Mouse (Mus musculus) lung, embryonic 16.5 days (tissue): ENCODE measurements around the gene Cd2. TPM values are rescaled to one million over a fixed set of nuclear protein-coding genes. Genes with fewer than 3 reads are reported as not detected.

Experiments used
- ATAC-seq: fragments of 200-750 bp; cut with Nextera tagmentation; 2 replicates; pipeline ENCODE4 v1.8.0; 2017; ENCODE audit warnings: low read depth, mild to moderate bottlenecking, moderate library complexity
- H3K27ac ChIP-seq: fragments of 300-500 bp; sonication (generic); 2 replicates; pipeline ENCODE4 v1.5.1; 2014; ENCODE audit warnings: mild to moderate bottlenecking, control low read depth, low read length
- H3K27me3 ChIP-seq: fragments of 300-500 bp; sonication (generic); 2 replicates; pipeline ENCODE4 v1.6.1; 2014; ENCODE audit warnings: low read depth, low read length, mixed read lengths; ENCODE audit not compliant: control insufficient read depth, insufficient read depth
- H3K36me3 ChIP-seq: fragments of 300-500 bp; sonication (generic); 2 replicates; pipeline ENCODE4 v1.6.1; 2014; ENCODE audit warnings: low read length; ENCODE audit not compliant: control insufficient read depth, insufficient read depth
- H3K4me1 ChIP-seq: fragments of 300-500 bp; sonication (generic); replicated peaks from 2 replicates; pipeline ENCODE4 v1.6.1; 2014; ENCODE audit warnings: low read length, mixed read lengths; ENCODE audit not compliant: control insufficient read depth, insufficient read depth
- H3K4me2 ChIP-seq: fragments of 300-500 bp; sonication (generic); 2 replicates; pipeline ENCODE4 v1.6.1; 2014; ENCODE audit warnings: low read depth, low read length, control low read depth
- H3K4me3 ChIP-seq: fragments of 300-500 bp; sonication (generic); 2 replicates; pipeline ENCODE4 v1.5.1; 2014; ENCODE audit warnings: mild to moderate bottlenecking, low read length, control low read depth
- H3K9ac ChIP-seq: fragments of 300-500 bp; sonication (generic); 2 replicates; pipeline ENCODE4 v1.6.1; 2014; ENCODE audit warnings: low read length, control low read depth
- H3K9me3 ChIP-seq: fragments of 300-500 bp; sonication (generic); 2 replicates; pipeline ENCODE4 v1.6.1; 2016; ENCODE audit warnings: low read length; ENCODE audit not compliant: control insufficient read depth
- WGBS: fragments of 180-500 bp; shearing (Covaris S2); extraction: QIAGEN DNeasy Blood & Tissue Kit; methylation state at CpG from one replicate; pipeline ENCODE4 v1.1.7; 2014; 5-methylcytosine and 5-hydroxymethylcytosine counted together
- polyA plus RNA-seq: library from polyadenylated mRNA; unstranded; fragments of >200 nt; fragmentation: Nextera tagmentation; extraction: Ambion mirVana; gene quantifications from 2 replicates; pipeline ENCODE4 v1.2.1, GENCODE M21; 2015

Gene Cd2
- polyA plus RNA-seq, 1 experiment from 2014 or later = 0.57 TPM

DNA sequence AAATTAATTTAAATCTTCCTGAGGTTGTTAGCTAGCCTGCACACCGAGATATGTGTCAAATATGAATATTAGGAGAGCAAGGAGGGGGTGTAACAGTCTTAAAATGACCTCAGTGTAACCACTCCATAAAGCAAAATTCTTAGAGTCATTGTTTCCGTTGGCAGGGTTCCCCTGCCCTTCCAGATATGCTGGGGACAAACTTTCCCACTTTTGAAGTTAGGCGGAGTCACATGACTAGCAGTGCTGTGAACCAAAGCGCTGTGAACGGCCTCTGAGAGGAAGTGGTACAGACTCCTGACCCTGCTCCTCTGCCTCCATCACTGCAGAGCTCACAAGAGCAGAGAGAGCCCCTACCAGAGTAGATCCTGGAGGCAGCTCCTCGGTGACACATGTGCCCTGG is 49.0 kb downstream of the Cd2 start:
- H3K4me2 ChIP-seq = no peak overlapping the region
- no peaks in the 10 kb centered on the region for H3K9me3 ChIP-seq
- no peak overlapping the region for H3K9ac ChIP-seq
- ATAC-seq = 0 out of 2 replicates have a peak, but pooled peaks have one; percentile 12
- no peaks in the 10 kb centered on the region for H3K36me3 ChIP-seq
- no peak overlapping the region for H3K27ac ChIP-seq
- H3K27me3 ChIP-seq = no peaks in the 10 kb centered on the region
- no peak overlapping the region for H3K4me3 ChIP-seq
- H3K4me1 ChIP-seq = peaks cover 3% of the 10 kb centered on the region; the same call in 1 of the 2 replicates
- WGBS = 64% methylated on average over 6 of the region's 6 CpGs

DNA sequence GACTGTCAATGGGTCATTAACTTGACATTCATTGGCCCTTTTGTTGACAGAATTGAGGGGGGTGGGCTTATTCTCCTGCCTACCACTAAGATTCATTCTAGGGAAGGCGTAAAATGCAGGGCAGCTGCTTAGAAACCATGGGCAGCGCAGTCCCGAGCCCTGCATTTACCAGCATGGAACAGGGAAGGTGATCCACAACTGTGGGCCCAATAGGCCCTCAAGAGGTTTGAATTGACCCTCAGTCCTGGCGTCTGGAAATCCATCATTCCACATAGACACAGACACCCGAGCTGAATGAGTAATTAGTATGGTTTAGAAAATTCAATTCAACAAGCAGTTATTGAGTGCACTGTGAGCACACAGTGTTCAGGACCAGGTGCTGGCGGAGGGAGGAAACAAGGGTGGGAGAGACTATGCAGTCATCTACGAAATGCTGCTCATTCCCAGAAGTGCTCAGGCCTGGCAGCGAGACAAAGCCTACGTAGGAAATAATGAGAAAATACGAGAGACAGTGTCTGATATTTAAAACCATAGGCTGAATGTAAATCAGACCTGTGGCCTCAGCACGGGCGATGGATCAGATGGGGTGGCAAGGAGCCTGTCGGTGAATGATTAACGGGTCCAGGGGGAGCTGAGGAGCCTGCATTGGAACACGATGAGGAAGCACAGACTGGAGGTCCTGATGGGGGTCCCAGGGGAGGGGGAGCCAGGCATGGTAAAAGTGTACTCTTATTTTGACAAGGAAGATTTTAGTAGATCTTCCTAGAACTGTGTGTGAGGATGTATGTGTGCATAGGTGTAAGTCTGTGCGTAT is 50.5 kb downstream of the Cd2 start:
- Histone ChIP-seq H3K27ac (no peak overlapping the region), H3K4me1 (peaks cover 3% of the 10 kb centered on the region; the same call in 1 of the 2 replicates), H3K9ac (no peak overlapping the region), H3K9me3 (no peaks in the 10 kb centered on the region), H3K4me3 (no peak overlapping the region), H3K4me2 (no peak overlapping the region), H3K27me3 (no peaks in the 10 kb centered on the region), H3K36me3 (no peaks in the 10 kb centered on the region)
- ATAC-seq = no peak
- WGBS = 49% methylated on average over 16 of the region's 16 CpGs

DNA sequence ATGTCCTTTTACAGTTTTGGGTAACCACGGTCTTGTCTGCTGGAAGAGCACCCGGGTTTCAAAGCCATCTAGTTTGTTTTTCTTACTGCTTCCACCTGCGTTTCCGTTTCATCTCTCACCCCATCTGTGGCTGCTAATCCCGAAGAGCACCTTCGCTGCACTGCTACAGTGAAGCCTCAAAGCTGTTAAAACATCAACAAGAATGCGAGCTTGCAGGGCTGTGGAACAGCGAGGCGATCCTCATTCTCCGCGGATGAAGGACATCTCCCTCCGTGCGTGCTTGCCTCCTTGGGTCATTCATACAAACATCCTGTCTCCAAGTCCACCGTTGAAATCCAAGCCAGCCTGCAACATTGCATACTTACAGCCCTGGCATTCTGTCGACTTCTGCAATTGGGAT is 51.5 kb downstream of the Cd2 start:
- Histone ChIP-seq H3K4me3 (no peak overlapping the region), H3K36me3 (no peaks in the 10 kb centered on the region), H3K9me3 (no peaks in the 10 kb centered on the region), H3K27me3 (no peaks in the 10 kb centered on the region), H3K27ac (no peak overlapping the region), H3K4me1 (peaks cover 3% of the 10 kb centered on the region; the same call in 1 of the 2 replicates), H3K4me2 (no peak overlapping the region), H3K9ac (no peak overlapping the region)
- 20% methylated on average over 15 of the region's 15 CpGs for WGBS
- ATAC-seq = no peak

DNA sequence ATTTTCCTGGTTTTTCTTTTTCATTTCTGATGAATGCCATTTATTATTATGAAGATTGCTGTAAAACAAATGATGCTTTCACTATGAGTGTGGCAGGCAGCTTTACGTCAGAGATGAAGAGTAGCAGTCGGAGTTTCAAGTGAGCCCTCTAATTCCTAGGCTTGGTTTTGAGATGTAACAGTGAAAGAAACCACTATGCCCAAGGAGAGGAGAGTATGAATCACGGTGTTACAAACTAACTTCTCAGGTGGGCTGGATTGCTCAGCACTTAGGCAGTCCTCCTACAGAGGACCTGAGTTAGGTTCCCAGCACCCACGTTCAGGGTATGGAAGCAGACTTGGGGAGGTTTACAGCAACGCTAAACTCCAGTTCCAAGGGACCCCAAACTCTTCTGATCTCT is 52.4 kb downstream of the Cd2 start:
- H3K27me3 ChIP-seq = no peaks in the 10 kb centered on the region
- H3K4me2 ChIP-seq = no peak overlapping the region
- no peak overlapping the region for H3K4me3 ChIP-seq
- no peak overlapping the region for H3K27ac ChIP-seq
- no peak overlapping the region for H3K9ac ChIP-seq
- no peaks in the 10 kb centered on the region for H3K36me3 ChIP-seq
- 90% methylated on average over 5 of the region's 5 CpGs for WGBS
- no peak for ATAC-seq
- no peaks in the 10 kb centered on the region for H3K9me3 ChIP-seq
- peaks cover 3% of the 10 kb centered on the region; the same call in 1 of the 2 replicates for H3K4me1 ChIP-seq

DNA sequence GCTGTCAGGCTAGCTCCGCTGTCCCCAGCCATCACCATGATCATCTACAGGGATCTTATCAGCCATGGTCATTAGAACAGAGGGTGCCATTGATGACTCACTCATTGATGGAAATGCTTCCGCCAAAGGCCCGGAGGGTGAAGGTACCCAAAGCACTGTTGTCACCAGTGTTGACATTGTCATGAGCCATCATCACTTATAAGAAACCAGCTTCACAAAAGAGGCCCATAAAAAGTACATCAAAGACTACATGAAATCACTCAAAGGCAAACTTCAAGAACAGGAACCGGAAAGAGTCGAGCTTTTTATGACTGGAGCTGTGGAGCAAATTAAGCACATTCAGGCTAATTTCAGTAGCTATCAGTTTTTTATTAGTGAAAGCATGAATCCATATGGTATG is 54.3 kb downstream of the Cd2 start:
- Histone ChIP-seq H3K27me3 (no peaks in the 10 kb centered on the region), H3K36me3 (no peaks in the 10 kb centered on the region), H3K4me1 (peaks cover 3% of the 10 kb centered on the region; the same call in 1 of the 2 replicates), H3K9me3 (no peaks in the 10 kb centered on the region), H3K4me3 (no peak overlapping the region), H3K27ac (no peak overlapping the region), H3K9ac (no peak overlapping the region), H3K4me2 (no peak overlapping the region)
- 80% methylated on average over 5 of the region's 5 CpGs for WGBS
- ATAC-seq = no peak

DNA sequence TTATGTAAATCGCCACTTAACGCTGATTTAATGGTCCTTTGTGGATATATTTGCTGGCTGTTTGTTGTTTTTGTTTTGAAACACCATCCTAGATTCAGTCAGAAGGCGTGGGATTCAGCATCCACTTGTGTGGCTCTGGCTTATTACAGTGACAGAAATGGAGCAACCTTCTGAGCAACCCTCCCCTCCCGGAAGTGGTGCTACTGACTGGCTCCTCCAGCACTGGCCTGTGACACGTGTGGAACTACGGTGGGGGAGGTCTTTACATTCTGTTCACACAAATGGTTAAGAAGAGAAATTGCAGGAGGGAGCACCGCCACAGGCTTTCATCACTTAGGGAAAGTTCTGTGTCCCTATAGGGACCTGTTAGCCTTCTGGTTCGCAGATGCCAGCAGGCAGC is 55.2 kb downstream of the Cd2 start:
- Histone ChIP-seq H3K36me3 (no peaks in the 10 kb centered on the region), H3K9ac (no peak overlapping the region), H3K4me2 (no peak overlapping the region), H3K4me3 (no peak overlapping the region), H3K27ac (no peak overlapping the region), H3K27me3 (no peaks in the 10 kb centered on the region), H3K4me1 (peaks cover 3% of the 10 kb centered on the region; the same call in 1 of the 2 replicates), H3K9me3 (no peaks in the 10 kb centered on the region)
- no peak for ATAC-seq
- 54% methylated on average over 8 of the region's 8 CpGs for WGBS

DNA sequence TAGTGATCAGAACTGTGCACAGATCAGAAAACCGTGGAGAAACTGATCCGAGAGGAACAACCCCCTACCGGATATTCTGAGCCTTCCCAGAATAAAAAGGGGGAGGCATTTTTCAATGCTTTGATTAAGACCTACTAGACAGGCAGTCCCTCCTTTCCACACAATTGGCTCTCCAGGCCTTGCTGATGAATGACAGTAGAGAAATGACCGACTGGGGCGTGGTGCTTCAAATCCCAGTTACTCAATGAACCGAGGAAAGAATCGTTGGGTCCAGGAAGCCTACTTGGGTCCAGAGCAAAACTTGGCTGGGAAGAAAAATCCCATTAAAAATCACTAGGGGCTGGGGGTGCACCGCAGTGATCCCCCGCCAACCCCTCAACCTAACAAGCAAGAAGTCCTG is 57.5 kb downstream of the Cd2 start:
- Histone ChIP-seq H3K4me2 (no peak overlapping the region), H3K4me3 (no peak overlapping the region), H3K36me3 (no peaks in the 10 kb centered on the region), H3K9me3 (no peaks in the 10 kb centered on the region), H3K27me3 (no peaks in the 10 kb centered on the region), H3K27ac (no peak overlapping the region), H3K9ac (no peak overlapping the region), H3K4me1 (no peaks in the 10 kb centered on the region)
- 78% methylated on average over 9 of the region's 9 CpGs for WGBS
- ATAC-seq = no peak

DNA sequence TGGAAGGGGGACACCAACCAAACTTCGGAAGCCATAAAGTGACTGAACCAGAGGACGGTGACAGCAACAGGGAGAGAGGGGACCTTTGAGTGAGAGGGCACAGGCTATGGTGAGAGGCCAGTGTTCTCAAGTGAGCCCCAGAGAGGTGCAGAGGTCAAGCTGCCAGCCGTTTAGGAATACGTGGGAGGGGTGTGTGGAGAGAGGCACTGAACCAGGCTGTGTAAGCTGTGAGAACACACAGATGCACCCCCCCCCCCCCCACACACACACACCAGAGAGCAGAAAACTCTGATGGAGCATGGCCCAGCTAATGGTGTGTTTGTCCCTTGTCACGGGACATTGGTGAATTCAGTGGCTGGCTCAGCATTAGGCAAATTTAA is 58.2 kb downstream of the Cd2 start:
- H3K9ac ChIP-seq = no peak overlapping the region
- no peaks in the 10 kb centered on the region for H3K27me3 ChIP-seq
- no peak for ATAC-seq
- 42% methylated on average over 5 of the region's 5 CpGs for WGBS
- no peaks in the 10 kb centered on the region for H3K4me1 ChIP-seq
- H3K9me3 ChIP-seq = no peaks in the 10 kb centered on the region
- H3K4me2 ChIP-seq = no peak overlapping the region
- H3K27ac ChIP-seq = no peak overlapping the region
- H3K4me3 ChIP-seq = no peak overlapping the region
- no peaks in the 10 kb centered on the region for H3K36me3 ChIP-seq

DNA sequence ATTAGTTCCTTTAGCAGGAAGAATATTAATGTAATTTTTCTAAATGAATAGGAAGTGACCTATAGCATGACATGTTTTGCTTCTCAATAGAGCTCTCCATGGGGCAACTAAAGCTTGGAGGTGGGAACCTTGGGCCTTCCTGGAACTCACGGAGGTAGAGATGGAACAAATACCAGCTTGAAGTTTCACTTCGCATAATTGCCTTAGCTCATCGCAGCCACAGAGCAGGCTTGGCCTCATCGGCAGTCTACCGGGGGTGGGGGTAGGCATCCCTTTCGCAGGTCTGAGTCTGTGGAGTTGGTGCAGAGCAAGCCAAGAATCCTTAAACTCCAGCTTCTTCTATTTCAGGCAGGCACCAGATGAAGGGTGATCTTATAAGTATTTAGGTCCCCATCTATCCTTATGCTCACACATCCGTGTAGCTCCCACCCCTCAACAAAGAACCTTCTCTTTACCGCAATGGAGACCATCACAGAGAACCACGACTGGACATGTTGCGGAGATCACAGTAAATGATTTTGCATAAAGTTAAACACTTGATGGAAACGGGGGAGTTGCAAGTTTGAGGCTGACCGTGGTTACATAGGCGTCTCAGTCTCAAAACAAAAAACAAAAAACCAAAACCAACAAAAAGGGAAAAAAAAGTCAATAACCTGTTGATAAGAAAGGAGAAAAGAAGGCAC is 58.7 kb downstream of the Cd2 start:
- no peak overlapping the region for H3K4me2 ChIP-seq
- no peaks in the 10 kb centered on the region for H3K4me1 ChIP-seq
- no peak overlapping the region for H3K4me3 ChIP-seq
- no peaks in the 10 kb centered on the region for H3K27me3 ChIP-seq
- 82% methylated on average over 13 of the region's 13 CpGs for WGBS
- no peak overlapping the region for H3K9ac ChIP-seq
- no peak overlapping the region for H3K27ac ChIP-seq
- H3K9me3 ChIP-seq = no peaks in the 10 kb centered on the region
- H3K36me3 ChIP-seq = no peaks in the 10 kb centered on the region
- ATAC-seq = no peak
